Mouse (Mus musculus) CD4-positive helper T cell, adult 2 months (primary cell): ENCODE data around the gene Scube3.

ENCODE experiments used
- DNase-seq: peaks from one replicate; pipeline ENCODE4 v3.0.0-alpha.2; 2012; ENCODE audit warnings: low read depth, missing footprints, low spot score

The Scube3 gene

GRCm38 (mm10) chr17:28177540-28178046 lies 35.7 kb downstream of the Scube3 start:
- peak; percentile 36 for DNase-seq

GRCm38 (mm10) chr17:28180331-28180730 lies 38.4 kb downstream of the Scube3 start:
- DNase-seq = no peak

GRCm38 (mm10) chr17:28180783-28181544 lies 39.0 kb downstream of the Scube3 start:
- no peak for DNase-seq

- DNase-seq = peak; percentile 33
Observed at GRCm38 (mm10) chr17:28184971-28185638, 43.2 kb downstream of the Scube3 start.

GRCm38 (mm10) chr17:28188313-28188712 lies 46.4 kb downstream of the Scube3 start:
- DNase-seq = no peak

GRCm38 (mm10) chr17:28192754-28193153 lies 50.8 kb downstream of the Scube3 start:
- no peak for DNase-seq

- peak; percentile 39 for DNase-seq
Observed at GRCm38 (mm10) chr17:28193559-28193958, 51.6 kb downstream of the Scube3 start.

- no peak for DNase-seq
Observed at GRCm38 (mm10) chr17:28195033-28195432, 53.1 kb downstream of the Scube3 start.

- DNase-seq = no peak
Observed at GRCm38 (mm10) chr17:28197646-28198045, 55.7 kb downstream of the Scube3 start.

- no peak for DNase-seq
Observed at GRCm38 (mm10) chr17:28201982-28202381, 60.0 kb downstream of the Scube3 start.

- DNase-seq = peak; percentile 81
Observed at GRCm38 (mm10) chr17:28204052-28204720, 62.2 kb downstream of the Scube3 start.

GRCm38 (mm10) chr17:28205443-28205842 lies 63.5 kb downstream of the Scube3 start:
- no peak for DNase-seq

GRCm38 (mm10) chr17:28207092-28207491 lies 65.2 kb downstream of the Scube3 start:
- no peak for DNase-seq

GRCm38 (mm10) chr17:28207591-28208313 lies 65.8 kb downstream of the Scube3 start, which contains the start of gene Def6:
Gene Def6, plus strand, starts transcription at chr17:28207778.
- DNase-seq = peak; percentile 93

GRCm38 (mm10) chr17:28208314-28208612 lies 66.3 kb downstream of the Scube3 start:
- no peak for DNase-seq

GRCm38 (mm10) chr17:28209457-28210110 lies 67.6 kb downstream of the Scube3 start:
- no peak for DNase-seq

- peak; percentile 96 for DNase-seq
Observed at GRCm38 (mm10) chr17:28211921-28212341, 70.0 kb downstream of the Scube3 start.

- DNase-seq = peak; percentile 41
Observed at GRCm38 (mm10) chr17:28212391-28212790, 70.5 kb downstream of the Scube3 start.

GRCm38 (mm10) chr17:28213236-28213635 lies 71.3 kb downstream of the Scube3 start:
- DNase-seq = peak; percentile 72

GRCm38 (mm10) chr17:28216791-28217190 lies 74.8 kb downstream of the Scube3 start:
- DNase-seq = no peak
